20 mouse cellular contexts compared by ENCODE assay signal in genomic region chr19:10122021-10122631, GRCm38 (mm10). TPM values are rescaled to one million over a fixed set of nuclear protein-coding genes. Genes with fewer than 3 reads are reported as not detected.
A peak's percentile ranks its signal among the peaks of the same experiment; 100 is the strongest.
DNase-seq lines count a peak whose midpoint lies in the region; ATAC-seq and TF ChIP-seq lines count a peak whose summit lies in the region.
"Had no signal": no experiment of that assay in that cellular context is flagged by ENCODE, and none has a peak within 500 bp of the region (broad histone marks: within the 10 kb centered on the region; RNA-seq: fewer than 3 reads in every experiment).

No protein-coding gene starts in this region.

- H3K9ac ChIP-seq in liver, postnatal 0 days (replicated peaks): no peak overlapping the region
- no peak overlapping the region for H3K9ac ChIP-seq in liver, embryonic 12.5 days
- H3K9ac ChIP-seq: embryonic facial prominence, embryonic 12.5 days; forebrain, embryonic 15.5 days; heart, embryonic 13.5 days; hindbrain, embryonic 12.5 days had no signal

- peak overlapping the region; percentile 71 for H3K27ac ChIP-seq in liver, postnatal 0 days (ENCODE audit: low read depth)
- no peak overlapping the region for H3K27ac ChIP-seq in liver, embryonic 12.5 days
- H3K27ac ChIP-seq: embryonic facial prominence, embryonic 12.5 days; forebrain, embryonic 15.5 days; heart, embryonic 13.5 days; hindbrain, embryonic 12.5 days had no signal

- no peaks in the 10 kb centered on the region for H3K9me3 ChIP-seq in liver, postnatal 0 days (ENCODE audit: low read length)
- H3K9me3 ChIP-seq in liver, embryonic 12.5 days (replicated peaks): no peaks in the 10 kb centered on the region
- H3K9me3 ChIP-seq: embryonic facial prominence, embryonic 12.5 days; forebrain, embryonic 15.5 days; heart, embryonic 13.5 days; hindbrain, embryonic 12.5 days had no signal

- H3K4me1 ChIP-seq in liver, postnatal 0 days (ENCODE audit: insufficient read depth): peaks cover 11% of the 10 kb centered on the region; the same call in 1 of the 2 replicates
- no peaks in the 10 kb centered on the region for H3K4me1 ChIP-seq in liver, embryonic 12.5 days
- H3K4me1 ChIP-seq: embryonic facial prominence, embryonic 12.5 days; forebrain, embryonic 15.5 days; heart, embryonic 13.5 days; hindbrain, embryonic 12.5 days had no signal

- H3K4me3 ChIP-seq in liver, postnatal 0 days (ENCODE audit: low read depth, low read length): no peak overlapping the region
- H3K4me3 ChIP-seq in liver, embryonic 12.5 days: no peak overlapping the region
- H3K4me3 ChIP-seq: embryonic facial prominence, embryonic 12.5 days; forebrain, embryonic 15.5 days; heart, embryonic 13.5 days; hindbrain, embryonic 12.5 days had no signal

- DNase-seq in liver, postnatal 0 days: peak; percentile 51
- DNase-seq in adrenal gland, adult (ENCODE audit: inconsistent age in 2 of 2, low spot score in 1 of 2): peak; percentile 92 to 94
- DNase-seq in adrenal gland, adult 8-10 months: peak; percentile 92
- peak; percentile 73 to 82 for DNase-seq in adrenal gland, postnatal 36 days
- no peak for DNase-seq in gastrocnemius, postnatal 14 days
- DNase-seq: cerebellum, adult 11 months; cerebellum, adult 9-10 months; cerebellum, postnatal 25 days; gastrocnemius, postnatal 25 days; heart, postnatal 36 days had no signal

- TF ChIP-seq CTCF in liver, postnatal 0 days (IDR thresholded peaks at IDR 0.05; ENCODE audit: low read depth): no peak

- peak; percentile 89 for ATAC-seq in liver, postnatal 0 days
- ATAC-seq in liver, embryonic 12.5 days: no peak
- ATAC-seq: activated CD4-positive, CD25-positive, alpha-beta regulatory T cell, adult 4 months; forebrain, embryonic 15.5 days; hindbrain, embryonic 16.5 days; inflammation-experienced regulatory T-cells, adult 6 months; Patski had no signal

- H3K36me3 ChIP-seq in liver, postnatal 0 days (replicated peaks; ENCODE audit: insufficient read depth, low read length): no peaks in the 10 kb centered on the region
- H3K36me3 ChIP-seq in liver, embryonic 12.5 days: no peaks in the 10 kb centered on the region
- H3K36me3 ChIP-seq: embryonic facial prominence, embryonic 12.5 days; forebrain, embryonic 15.5 days; heart, embryonic 13.5 days; hindbrain, embryonic 12.5 days had no signal

- peak; percentile 83 for TF ChIP-seq EP300 in liver, postnatal 0 days (IDR thresholded peaks at IDR 0.05; ENCODE audit: low read depth)

- intact Hi-C loops in gastrocnemius, postnatal 14 days (cut with DNase I; ENCODE audit: low total_unique reads): no loop called here

- H3K4me2 ChIP-seq in liver, postnatal 0 days (ENCODE audit: low read depth, low read length): no peak overlapping the region
- H3K4me2 ChIP-seq in liver, embryonic 12.5 days: no peak overlapping the region
- H3K4me2 ChIP-seq: embryonic facial prominence, embryonic 12.5 days; forebrain, embryonic 15.5 days; heart, embryonic 13.5 days; hindbrain, embryonic 12.5 days had no signal

- H3K27me3 ChIP-seq in liver, postnatal 0 days (ENCODE audit: insufficient read depth, low read length): no peaks in the 10 kb centered on the region
- peaks cover 10% of the 10 kb centered on the region for H3K27me3 ChIP-seq in liver, embryonic 12.5 days (replicated peaks)
- H3K27me3 ChIP-seq: CH12.LX; embryonic facial prominence, embryonic 12.5 days; forebrain, embryonic 15.5 days; hindbrain, embryonic 12.5 days; Patski had no signal

- WGBS in liver, postnatal 0 days (ENCODE audit: insufficient replicate concordance): 60% methylated on average over 5 of the region's 5 CpGs
- WGBS in liver, embryonic 12.5 days (ENCODE audit: insufficient replicate concordance): 63% methylated on average over 5 of the region's 5 CpGs

RNA-seq across cellular contexts. Expression of gene Fads2, which starts 20.6 kb away (rescaled TPM):
- 203 and 216 TPM in 2 replicates for polyA plus RNA-seq in liver, postnatal 0 days (2015; fragmentation: Nextera tagmentation; extraction: Ambion mirVana)
- 88.4 and 89.9 TPM in 2 replicates for polyA plus RNA-seq in liver, embryonic 12.5 days (2016; fragmentation: Nextera tagmentation; extraction: Ambion mirVana)
- total RNA-seq in adrenal gland, adult 8-10 months (2022): 1,000 to 10,000 TPM; 1,620 to 2,476 (median 1,986) TPM
- 1,000 to 10,000 TPM; 1,648 to 1,771 TPM for total RNA-seq in adrenal gland, postnatal 36 days (2021)
- 10 to 100 TPM in 1 of 2 experiments, 1 to 10 TPM in 1; 6.7 to 11.1 TPM for total RNA-seq in gastrocnemius, postnatal 14 days (2021)

Comparison
In these comparisons a context has a peak if more than half of its experiments do, and no peak if none do; other contexts are left out.
1. RNA of gene Fads2, which starts 20.6 kb away (total RNA-seq): 1,620 to 2,476 TPM in adrenal gland, adult 8-10 months and 1,648 to 1,771 TPM in adrenal gland, postnatal 36 days; 6.7 to 11.1 TPM in gastrocnemius, postnatal 14 days; every median in the first group is over 100 times any median in the second.